Mouse (Mus musculus): ENCODE measurements around the gene Trem2.
"Not testable (repeated sequence)": the region's sequence is repeated elsewhere in the genome, so short reads cannot be mapped to it uniquely, and the experiment has no call there.

The Trem2 gene

DNA sequence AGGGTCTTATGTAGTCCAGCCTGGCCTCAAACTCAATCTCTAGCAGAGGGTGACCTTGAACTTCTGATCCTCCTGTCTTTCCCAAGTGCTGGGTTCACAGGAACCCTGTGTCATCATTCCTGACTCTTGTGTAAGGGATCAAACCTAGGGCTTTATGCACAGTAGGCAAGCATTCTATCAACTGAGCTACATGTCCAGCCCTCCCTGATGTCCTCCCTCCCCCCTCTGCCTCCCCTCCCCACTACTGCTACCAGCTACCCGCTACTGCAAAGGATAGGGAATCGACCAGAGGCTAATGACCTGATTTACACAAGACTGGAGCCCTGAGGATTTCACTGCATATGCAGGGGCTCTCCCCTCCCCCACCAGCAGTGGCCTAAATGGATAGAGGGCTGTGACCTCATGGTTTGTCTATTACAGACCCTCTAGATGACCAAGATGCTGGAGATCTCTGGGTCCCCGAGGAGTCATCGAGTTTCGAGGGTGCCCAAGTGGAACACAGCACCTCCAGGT lies 4.5 kb downstream of the Trem2 start:
- DNase-seq (ENCODE audit: low read depth, low spot score), result no peak

GRCm38 (mm10) chr17:48352976-48353375 lies 6.8 kb downstream of the Trem2 start:
- DNase-seq (ENCODE audit: low read depth, low spot score), result not testable (repeated sequence)

GRCm38 (mm10) chr17:48355822-48356221 lies 9.6 kb downstream of the Trem2 start:
- no peak for DNase-seq (ENCODE audit: low read depth, low spot score)

DNA sequence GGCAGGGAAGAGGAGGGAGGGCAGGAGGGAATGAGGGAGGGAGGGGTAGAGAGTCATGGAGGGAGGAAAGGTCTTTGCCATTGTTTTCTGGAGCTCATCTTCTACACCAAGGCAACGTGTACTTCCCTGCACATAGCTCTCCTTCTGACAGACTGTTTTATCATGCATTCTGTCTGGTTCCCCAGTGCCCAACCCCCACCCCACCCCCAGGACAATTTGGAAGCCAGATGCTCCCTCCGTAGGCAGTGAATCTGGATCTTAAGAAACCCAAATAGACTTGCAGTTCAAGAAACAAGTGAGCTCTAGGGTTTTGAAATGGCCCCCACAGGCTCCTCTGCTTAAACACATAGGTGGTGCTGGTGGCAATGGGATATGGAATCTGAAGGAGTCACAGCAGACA lies 11.7 kb downstream of the Trem2 start:
- no peak for DNase-seq (ENCODE audit: low read depth, low spot score)

DNA sequence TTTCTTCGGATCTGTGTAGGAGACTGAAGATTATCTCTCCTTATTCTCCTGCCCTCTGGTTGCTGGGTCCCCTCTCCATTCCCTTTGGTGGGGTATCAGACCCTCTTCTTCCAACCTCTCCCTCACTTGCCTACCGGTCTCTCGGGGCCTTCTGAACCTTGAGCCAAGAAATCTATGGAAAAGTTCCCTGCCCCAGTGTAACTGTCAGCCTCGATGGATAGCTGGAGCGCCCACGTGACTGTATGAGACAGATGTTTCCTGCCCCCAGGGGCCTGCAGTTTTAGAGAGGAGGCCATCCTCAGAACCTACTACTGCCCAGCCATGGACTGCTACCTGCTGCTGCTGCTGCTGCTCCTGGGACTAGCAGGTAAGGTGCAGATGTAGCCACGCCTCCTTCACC lies 13.4 kb downstream of the Trem2 start, which contains the start of gene Treml1:
TSS of gene Treml1 (plus strand) at position 301 of the 400 bp plus-strand sequence.
- no peak for DNase-seq (ENCODE audit: low read depth, low spot score)

DNA sequence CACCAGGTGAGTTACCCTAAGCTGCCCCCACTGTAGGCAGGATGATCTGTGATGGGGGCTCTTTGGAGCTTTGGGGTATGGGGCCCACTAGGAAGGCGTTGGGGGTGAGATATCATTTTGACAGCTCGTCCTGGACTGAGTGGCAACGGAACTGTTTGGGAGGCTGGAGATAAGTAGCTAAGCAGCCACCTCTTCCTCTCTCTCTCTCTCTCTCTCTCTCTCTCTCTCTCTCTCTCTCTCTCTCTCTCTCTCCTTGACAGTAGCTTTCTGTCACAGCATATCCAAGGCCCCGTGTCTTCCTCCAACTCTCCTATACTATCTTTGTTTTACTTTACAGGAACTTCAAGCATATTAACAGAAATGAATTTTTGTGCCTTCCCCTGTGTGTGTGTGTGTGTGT lies 14.3 kb downstream of the Trem2 start:
- DNase-seq (ENCODE audit: low read depth, low spot score), result no peak

DNA sequence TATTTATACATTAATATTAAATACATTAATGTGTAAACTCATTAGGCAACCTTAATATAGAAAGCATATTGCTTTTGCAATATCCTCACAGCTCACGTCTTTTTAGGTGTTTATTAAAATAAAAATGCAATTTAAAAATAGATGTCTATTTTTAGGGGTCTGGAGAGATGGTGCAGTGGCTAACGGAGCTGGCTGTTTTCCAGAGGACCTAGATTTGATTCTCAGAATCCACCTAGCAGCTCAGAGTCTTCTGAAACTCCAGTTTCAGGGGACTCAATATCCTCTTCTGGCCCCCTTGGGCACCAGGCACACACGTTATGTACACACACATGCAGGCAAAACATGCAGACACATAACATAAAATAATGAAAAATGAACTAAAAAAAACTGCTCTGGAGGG lies 16.1 kb downstream of the Trem2 start:
- no peak for DNase-seq (ENCODE audit: low read depth, low spot score)

DNA sequence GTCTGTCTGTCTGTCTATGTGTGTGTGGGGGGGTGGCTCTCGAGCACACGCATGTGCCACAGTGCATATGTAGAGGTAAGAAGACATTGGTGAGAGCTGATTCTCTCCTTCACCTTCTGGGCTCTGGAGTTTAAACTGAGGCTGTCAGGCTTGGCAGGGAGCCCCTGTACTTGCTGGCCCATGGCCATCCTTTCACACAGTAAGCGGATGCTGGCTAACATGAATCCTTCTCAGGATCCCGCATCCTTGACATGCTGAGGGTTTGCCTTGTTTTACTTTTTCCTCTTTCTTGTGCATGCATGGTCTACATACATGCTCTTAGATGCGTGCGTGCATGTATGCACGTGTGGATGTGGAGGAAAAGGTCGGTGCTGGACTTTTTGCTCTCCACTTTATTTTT lies 16.8 kb downstream of the Trem2 start:
- DNase-seq (ENCODE audit: low read depth, low spot score), result no peak

- no peak for DNase-seq (ENCODE audit: low read depth, low spot score)
Observed at GRCm38 (mm10) chr17:48363421-48363965, 17.3 kb downstream of the Trem2 start.

GRCm38 (mm10) chr17:48365511-48366155 lies 19.4 kb downstream of the Trem2 start:
- no peak for DNase-seq (ENCODE audit: low read depth, low spot score)

DNA sequence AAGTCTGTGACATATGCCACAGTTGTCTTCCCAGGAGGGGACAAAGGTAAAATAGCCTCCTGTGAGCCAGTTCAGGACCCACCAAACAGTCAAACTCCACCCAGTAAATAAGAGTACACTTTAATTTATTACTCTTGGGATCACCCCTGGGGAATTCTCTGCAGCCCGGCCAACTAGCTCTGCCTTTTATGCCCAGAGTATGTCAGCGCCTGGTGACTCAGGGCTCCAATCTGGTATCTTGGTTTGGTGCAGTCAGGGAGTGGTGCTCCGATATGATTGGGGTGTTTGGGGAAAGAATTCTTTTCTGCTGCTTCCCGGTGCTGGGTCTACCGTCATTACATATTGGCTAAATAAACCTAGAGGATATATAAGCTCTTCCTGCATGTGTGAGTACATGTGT lies 20.6 kb downstream of the Trem2 start:
- no peak for DNase-seq (ENCODE audit: low read depth, low spot score)

- DNase-seq (ENCODE audit: low read depth, low spot score), result no peak
Observed at GRCm38 (mm10) chr17:48371621-48372020, 25.4 kb downstream of the Trem2 start.

DNA sequence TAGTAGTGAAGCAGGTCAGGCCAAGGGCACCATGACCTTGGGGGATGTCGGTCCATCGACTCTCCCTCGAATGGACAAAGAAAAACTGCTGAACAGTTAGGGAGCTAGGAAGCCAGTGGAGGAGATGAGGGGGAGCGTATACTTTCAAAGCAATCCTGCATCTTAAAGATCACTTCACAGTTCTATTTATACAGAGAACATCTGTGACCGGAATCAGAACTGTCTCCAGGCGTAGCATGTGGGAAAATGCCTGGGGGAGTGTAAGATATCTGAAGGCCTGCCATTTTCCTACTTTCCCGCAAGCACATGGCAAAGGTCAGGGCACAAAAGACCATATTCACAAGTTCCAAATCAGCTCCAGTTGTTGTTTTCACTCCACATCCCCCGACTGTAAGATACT lies 26.8 kb downstream of the Trem2 start:
- DNase-seq (ENCODE audit: low read depth, low spot score), result no peak

GRCm38 (mm10) chr17:48376102-48376501 lies 29.9 kb downstream of the Trem2 start:
- no peak for DNase-seq (ENCODE audit: low read depth, low spot score)

- DNase-seq (ENCODE audit: low read depth, low spot score), result no peak
Observed at GRCm38 (mm10) chr17:48379050-48379449, 32.8 kb downstream of the Trem2 start.

DNA sequence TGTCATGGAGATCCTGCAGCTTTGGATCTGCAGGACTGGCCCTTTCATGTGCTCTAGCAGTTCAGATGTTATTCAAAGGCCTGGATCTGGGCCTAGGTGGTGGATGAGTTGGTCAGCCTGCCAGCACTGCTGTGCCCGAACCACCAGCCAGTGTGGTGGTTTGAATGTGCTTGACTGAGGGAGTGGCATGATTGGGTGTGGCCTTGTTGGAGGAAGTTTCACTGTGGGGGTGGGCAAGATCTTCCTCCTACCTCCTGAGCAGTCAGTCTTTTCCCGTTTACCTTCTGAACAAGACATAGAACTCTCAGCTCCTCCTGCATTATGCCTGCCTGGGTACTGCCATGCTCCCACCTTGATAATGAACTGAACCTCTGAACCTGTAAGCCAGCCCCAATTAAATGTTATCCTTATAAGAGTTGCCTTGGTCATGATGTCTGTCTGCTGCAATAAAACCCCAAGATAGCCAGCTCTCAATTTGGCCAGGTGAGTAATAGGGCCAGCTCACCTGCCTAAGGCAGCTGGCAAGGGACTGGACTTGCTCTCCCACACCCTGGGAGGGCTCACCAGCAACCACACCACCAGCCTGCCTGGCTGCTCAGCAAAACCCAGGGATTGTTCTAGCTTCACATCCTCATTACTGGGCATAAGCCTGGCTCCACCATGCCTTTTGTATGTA lies 39.7 kb downstream of the Trem2 start:
- DNase-seq (ENCODE audit: low read depth, low spot score), result no peak

- no peak for DNase-seq (ENCODE audit: low read depth, low spot score)
Observed at GRCm38 (mm10) chr17:48388666-48389065, 42.5 kb downstream of the Trem2 start.

DNA sequence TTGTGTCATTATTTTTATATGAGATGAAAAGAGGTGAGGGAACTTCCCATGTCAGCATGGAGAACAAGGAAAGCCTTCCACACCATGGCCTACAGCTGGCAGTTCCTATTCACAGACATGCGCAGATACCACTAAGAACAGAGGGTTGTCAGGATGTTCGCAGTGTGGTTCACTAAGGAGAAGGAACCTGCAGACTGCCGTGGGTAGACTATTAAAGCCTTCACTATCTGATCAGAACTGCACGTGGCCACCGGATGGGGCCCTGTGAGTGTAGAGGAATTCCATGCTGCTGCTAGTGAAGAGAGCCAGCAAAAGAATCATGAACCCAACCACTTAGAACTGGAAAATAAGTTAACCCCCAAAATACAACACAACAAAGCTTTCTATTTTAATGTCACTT lies 43.2 kb downstream of the Trem2 start:
- no peak for DNase-seq (ENCODE audit: low read depth, low spot score)

DNA sequence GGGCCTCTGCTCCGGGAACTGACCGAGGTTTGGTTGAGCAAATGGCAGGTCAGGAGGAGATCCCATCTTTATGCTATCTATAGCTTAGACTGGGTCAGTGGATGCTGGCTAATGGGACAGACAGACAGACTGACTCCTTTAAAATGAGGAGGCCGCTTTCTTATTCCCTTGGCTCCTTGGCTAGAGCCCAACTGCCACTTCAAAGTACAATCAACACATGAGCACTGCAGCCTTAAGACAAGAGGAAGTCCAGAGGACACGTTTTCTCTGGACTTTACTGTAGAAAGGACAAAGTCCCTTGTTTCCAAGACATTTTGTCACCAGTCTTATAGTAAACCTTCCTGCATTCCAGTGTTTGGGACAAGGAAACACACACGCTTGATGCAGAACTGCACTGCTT lies 45.2 kb downstream of the Trem2 start:
- DNase-seq (ENCODE audit: low read depth, low spot score), result no peak

GRCm38 (mm10) chr17:48392616-48393015 lies 46.4 kb downstream of the Trem2 start:
- DNase-seq (ENCODE audit: low read depth, low spot score), result no peak

DNA sequence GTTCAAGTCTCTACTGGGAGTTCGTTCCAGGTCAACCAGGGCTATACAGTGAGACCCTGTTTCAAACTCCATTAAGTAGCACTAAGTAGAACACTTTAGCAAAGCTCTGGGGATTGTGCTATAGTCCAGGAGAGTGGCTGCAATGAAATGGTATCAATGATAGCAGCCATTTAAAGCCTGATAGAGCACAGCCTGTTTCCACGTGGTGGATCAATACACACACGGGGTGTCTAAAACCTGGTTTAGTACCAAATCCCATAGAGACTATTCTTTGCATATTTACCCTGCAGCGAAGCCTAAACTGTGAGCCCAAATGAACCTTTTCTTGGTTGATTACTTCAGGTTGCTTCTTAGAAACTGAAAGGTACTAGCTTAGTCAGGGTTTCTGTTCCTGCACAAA lies 55.5 kb downstream of the Trem2 start:
- no peak for DNase-seq (ENCODE audit: low read depth, low spot score)

DNA sequence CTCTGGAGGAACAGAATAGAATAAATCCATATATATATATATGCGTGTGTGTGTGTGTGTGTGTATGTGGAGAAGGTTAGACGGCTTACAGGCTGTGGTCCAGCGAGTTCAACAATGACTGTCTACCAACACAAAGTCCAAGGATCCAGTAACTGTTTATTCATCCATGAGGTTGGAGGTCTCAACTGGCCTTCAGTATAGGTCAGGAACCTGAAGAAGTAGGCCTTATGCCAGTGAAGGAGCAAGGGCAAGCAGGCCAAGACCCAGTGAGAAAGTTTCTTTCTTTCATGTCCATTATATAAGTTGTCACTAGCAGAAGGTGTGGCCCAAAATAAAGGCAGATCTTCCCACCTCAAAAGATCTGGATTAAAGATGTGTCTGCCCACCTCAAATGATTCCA lies 56.5 kb downstream of the Trem2 start:
- DNase-seq (ENCODE audit: low read depth, low spot score), result no peak

All from mesoderm, embryonic 11.5 days (tissue).